Mouse (Mus musculus) CH12.LX (cell line): Measurements from ENCODE around the gene 6030408B16Rik. TPM values are rescaled to one million over a fixed set of nuclear protein-coding genes. Genes with fewer than 3 reads are reported as not detected.

ENCODE experiments used
- DNase-seq: peaks from one replicate; pipeline ENCODE4 v3.0.0-alpha.2; 2013; ENCODE audit errors: extremely low read depth
- H3K27ac ChIP-seq: 2 replicates; pipeline ENCODE4 v1.5.1; 2012; ENCODE audit warnings: low read depth, mild to moderate bottlenecking, control low read depth, moderate library complexity; ENCODE audit not compliant: insufficient read depth
- H3K27me3 ChIP-seq: replicated peaks from 2 replicates; pipeline ENCODE3; 2012; ENCODE audit warnings: inconsistent platforms
- H3K36me3 ChIP-seq, 2 experiments: replicated peaks in 1 of 2; 2 replicates each; pipeline versions ENCODE3 to v1.6.1; 2012; ENCODE audit warnings: inconsistent platforms in 1 of 2, low read length in 1 of 2, mild to moderate bottlenecking in 1 of 2, mixed read lengths in 1 of 2, moderate library complexity in 1 of 2; ENCODE audit not compliant: control insufficient read depth in 1 of 2, insufficient read depth in 1 of 2
- H3K4me1 ChIP-seq, 2 experiments: 2 replicates each; pipeline ENCODE4 v1.6.1; 2012; ENCODE audit warnings: inconsistent platforms in 1 of 2, moderate library complexity in 1 of 2; ENCODE audit not compliant: insufficient read depth in 2 of 2, control insufficient read depth in 1 of 2
- H3K4me2 ChIP-seq: 2 replicates; pipeline ENCODE4 v1.6.1; 2012; ENCODE audit warnings: low read depth, mild to moderate bottlenecking, control low read depth; ENCODE audit not compliant: poor library complexity, insufficient read depth, severe bottlenecking
- H3K4me3 ChIP-seq, 3 experiments: fragments of 150-350 bp in 1 of 3; sonication (generic) in 1 of 3; replicated peaks in 1 of 3; 2 replicates each; pipeline versions ENCODE3 to v1.5.1; 2011 to 2012; ENCODE audit warnings: low read depth in 2 of 3, low read length in 2 of 3, mild to moderate bottlenecking in 2 of 3, moderate library complexity in 2 of 3, control low read depth in 1 of 3, improper control_type of control experiment in 1 of 3, inconsistent platforms in 1 of 3, mixed read lengths in 1 of 3; ENCODE audit not compliant: poor library complexity in 1 of 3
- H3K79me2 ChIP-seq: replicated peaks from 2 replicates; pipeline ENCODE4 v1.6.1; 2012; ENCODE audit warnings: mild to moderate bottlenecking, moderate library complexity; ENCODE audit not compliant: control insufficient read depth, poor library complexity, insufficient read depth, severe bottlenecking; ENCODE audit errors: extremely low read depth
- H3K9ac ChIP-seq: 2 replicates; pipeline ENCODE4 v1.6.1; 2012; ENCODE audit warnings: low read depth, mild to moderate bottlenecking, control low read depth, moderate library complexity; ENCODE audit not compliant: insufficient read depth
- H3K9me3 ChIP-seq: replicated peaks from 2 replicates; pipeline ENCODE3; 2012; ENCODE audit warnings: low read length, inconsistent platforms, mixed read lengths
- BHLHE40 ChIP-seq: IDR thresholded peaks from 2 replicates; pipeline ENCODE4 v1.6.1; 2011; ENCODE audit warnings: mild to moderate bottlenecking, low read depth, low read length, improper control_type of control experiment
- CHD1 ChIP-seq: IDR thresholded peaks from 2 replicates; pipeline ENCODE4 v1.6.1; 2012; ENCODE audit warnings: low read depth, low read length, improper control_type of control experiment, inconsistent platforms
- CHD2 ChIP-seq: IDR thresholded peaks from 2 replicates; pipeline ENCODE4 v1.6.1; 2011; ENCODE audit warnings: low read length, improper control_type of control experiment
- E2F4 ChIP-seq: IDR thresholded peaks from 2 replicates; pipeline ENCODE4 v1.6.1; 2011; ENCODE audit warnings: low read depth, low read length, improper control_type of control experiment; ENCODE audit not compliant: insufficient replicate concordance
- GABPA ChIP-seq: IDR thresholded peaks from 2 replicates; pipeline ENCODE4 v1.6.1; 2012; ENCODE audit warnings: low read depth, low read length, improper control_type of control experiment, inconsistent platforms; ENCODE audit not compliant: insufficient replicate concordance
- IRF4 ChIP-seq: IDR thresholded peaks from 2 replicates; pipeline ENCODE4 v1.6.1; 2014; ENCODE audit warnings: low read depth, mild to moderate bottlenecking, inconsistent platforms, low read length, improper control_type of control experiment
- JUN ChIP-seq: IDR thresholded peaks from 2 replicates; pipeline ENCODE4 v1.6.1; 2011; ENCODE audit warnings: low read depth, mild to moderate bottlenecking, low read length, improper control_type of control experiment, moderate library complexity; ENCODE audit not compliant: insufficient read depth
- JUND ChIP-seq: conservative IDR thresholded peaks from 2 replicates; pipeline ENCODE4 v1.6.1; 2011; ENCODE audit warnings: low read depth, low read length, improper control_type of control experiment
- KAT2A ChIP-seq: IDR thresholded peaks from 2 replicates; pipeline ENCODE4 v1.6.1; 2012; ENCODE audit warnings: low read length, improper control_type of control experiment, inconsistent platforms; ENCODE audit not compliant: insufficient replicate concordance
- MAZ ChIP-seq: IDR thresholded peaks from 2 replicates; pipeline ENCODE4 v1.6.1; 2012; ENCODE audit warnings: low read depth, mild to moderate bottlenecking, inconsistent platforms, low read length, improper control_type of control experiment, moderate library complexity
- MEF2A ChIP-seq: IDR thresholded peaks from 2 replicates; pipeline ENCODE4 v1.6.1; 2014; ENCODE audit warnings: low read depth, mild to moderate bottlenecking, inconsistent platforms, low read length, improper control_type of control experiment, borderline replicate concordance
- MXI1 ChIP-seq: IDR thresholded peaks from 2 replicates; pipeline ENCODE4 v1.6.1; 2011; ENCODE audit warnings: mild to moderate bottlenecking, low read depth, low read length, improper control_type of control experiment
- NELFE ChIP-seq: IDR thresholded peaks from 2 replicates; pipeline ENCODE4 v1.6.1; 2011; ENCODE audit warnings: low read depth, low read length, improper control_type of control experiment
- PAX5 ChIP-seq: IDR thresholded peaks from 2 replicates; pipeline ENCODE4 v1.6.1; 2012; ENCODE audit warnings: low read length, inconsistent platforms, mixed read lengths
- POLR2A ChIP-seq: IDR thresholded peaks from 2 replicates; pipeline ENCODE4 v1.6.1; 2011; ENCODE audit warnings: low read depth, mild to moderate bottlenecking, improper control_type of control experiment, low read length
- RAD21 ChIP-seq: IDR thresholded peaks from 2 replicates; pipeline ENCODE4 v1.6.1; 2011; ENCODE audit warnings: low read depth, mild to moderate bottlenecking, low read length, improper control_type of control experiment, moderate library complexity
- RCOR1 ChIP-seq: conservative IDR thresholded peaks from 2 replicates; pipeline ENCODE4 v1.6.1; 2012; ENCODE audit warnings: low read depth, mild to moderate bottlenecking, inconsistent platforms, low read length, improper control_type of control experiment
- TBP ChIP-seq: conservative IDR thresholded peaks from 2 replicates; pipeline ENCODE4 v1.6.1; 2011; ENCODE audit warnings: low read depth, low read length, improper control_type of control experiment
- TCF12 ChIP-seq: IDR thresholded peaks from 2 replicates; pipeline ENCODE4 v1.6.1; 2014; ENCODE audit warnings: low read depth, mild to moderate bottlenecking, inconsistent platforms, low read length, improper control_type of control experiment
- UBTF ChIP-seq: IDR thresholded peaks from 2 replicates; pipeline ENCODE4 v1.6.1; 2012; ENCODE audit warnings: low read depth, mild to moderate bottlenecking, inconsistent platforms, low read length, improper control_type of control experiment, moderate library complexity
- USF1 ChIP-seq: IDR thresholded peaks from 2 replicates; pipeline ENCODE4 v1.6.1; 2014; ENCODE audit warnings: low read depth, mild to moderate bottlenecking, inconsistent platforms, low read length, improper control_type of control experiment
- ZNF384 ChIP-seq: IDR thresholded peaks from 2 replicates; pipeline ENCODE4 v1.6.1; 2012; ENCODE audit warnings: low read depth, low read length, improper control_type of control experiment, inconsistent platforms
- dilution Hi-C: fragments of 300-500 bp; cut with MboI; formaldehyde crosslinking; loops from 2 replicates; pipeline ENCODE4 v1.14.3; 2020; ENCODE audit warnings: low sequenced_read_pairs; ENCODE audit not compliant: extremely low pct_unique_long_range_greater_than_20kb, extremely low pct_ligation_motif_present
- in situ Hi-C: fragments of 300-500 bp; cut with MboI; formaldehyde crosslinking; loops from 3 replicates; pipeline ENCODE4 v1.14.3; 2019; ENCODE audit warnings: low sequenced_read_pairs, low pct_ligation_motif_present, low pct_unique_long_range_greater_than_20kb, mixed read lengths
- polyA plus RNA-seq: library from polyadenylated mRNA; unstranded; fragments of >175 nt; gene quantifications from 2 replicates; pipeline ENCODE4 v1.2.1, GENCODE M21; 2012; ENCODE audit warnings: low read depth; ENCODE audit not compliant: insufficient read length
- total RNA-seq, 2 experiments: library from RNA; depleted of rRNA; stranded (reverse); fragments of 300-350 nt in 1 of 2; fragments of >200 nt in 1 of 2; gene quantifications; 2 replicates each; pipeline ENCODE4 v1.2.3; 2012 to 2014

The 6030408B16Rik gene
- total and polyA plus RNA-seq, 3 experiments: 0.13 to 0.17 TPM; not detected in 1

DNA sequence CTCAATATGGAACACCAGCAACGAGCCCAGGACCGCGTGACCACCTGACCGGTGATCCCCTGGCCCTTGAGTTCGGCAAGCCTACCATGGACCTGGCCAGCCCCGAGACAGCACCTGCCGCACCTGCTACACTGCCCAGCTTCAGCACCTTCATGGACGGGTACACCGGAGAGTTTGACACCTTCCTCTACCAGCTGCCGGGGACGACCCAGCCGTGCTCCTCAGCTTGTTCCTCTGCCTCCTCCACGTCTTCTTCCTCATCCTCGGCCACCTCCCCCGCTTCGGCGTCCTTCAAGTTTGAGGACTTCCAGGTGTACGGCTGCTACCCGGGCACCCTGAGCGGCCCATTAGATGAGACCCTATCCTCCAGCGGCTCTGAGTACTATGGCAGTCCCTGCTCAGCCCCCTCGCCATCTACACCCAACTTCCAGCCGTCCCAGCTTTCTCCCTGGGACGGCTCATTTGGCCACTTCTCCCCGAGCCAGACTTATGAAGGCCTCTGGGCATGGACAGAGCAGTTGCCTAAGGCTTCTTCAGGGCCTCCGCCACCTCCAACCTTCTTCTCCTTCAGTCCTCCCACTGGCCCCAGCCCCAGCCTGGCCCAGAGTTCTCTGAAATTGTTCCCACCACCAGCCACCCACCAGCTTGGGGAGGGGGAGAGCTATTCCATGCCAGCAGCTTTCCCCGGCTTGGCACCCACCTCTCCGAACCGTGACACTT, 22.8 kb upstream of the 6030408B16Rik start:
- Histone ChIP-seq H3K27me3 (peaks cover 32% of the 10 kb centered on the region), H3K9me3 (no peaks in the 10 kb centered on the region), H3K9ac (no peak overlapping the region), H3K36me3 (peaks cover 0 to 22% of the 10 kb centered on the region in 2 experiments), H3K27ac (no peak overlapping the region), H3K4me2 (no peak overlapping the region), H3K4me1 (peaks cover 3 to 4% of the 10 kb centered on the region in 2 experiments; a peak in 2 of 4 replicates), H3K79me2 (no peaks in the 10 kb centered on the region), H3K4me3 (no peak overlapping the region)
- dilution Hi-C loops: no loop called here
- no peak for TF ChIP-seq GABPA
- no peak for TF ChIP-seq MAZ
- TF ChIP-seq MEF2A: no peak
- no peak for TF ChIP-seq TBP
- no peak for TF ChIP-seq E2F4
- no peak for TF ChIP-seq JUN
- TF ChIP-seq CHD1: no peak
- no peak for TF ChIP-seq TCF12
- TF ChIP-seq NELFE: no peak
- no peak for TF ChIP-seq CHD2
- no peak for DNase-seq
- in situ Hi-C loops: no loop called here

- in situ Hi-C loops: no loop called here
- dilution Hi-C loops: no loop called here
- no peaks in the 10 kb centered on the region for H3K79me2 ChIP-seq
- H3K4me3 ChIP-seq: no peak overlapping the region
- H3K27ac ChIP-seq: no peak overlapping the region
- H3K9me3 ChIP-seq: no peaks in the 10 kb centered on the region
- no peak overlapping the region for H3K9ac ChIP-seq
- no peak for TF ChIP-seq MEF2A
- DNase-seq: no peak
- peaks cover 0 to 22% of the 10 kb centered on the region in 2 experiments for H3K36me3 ChIP-seq
- no peak overlapping the region for H3K4me2 ChIP-seq
- peaks cover under 1 to 4% of the 10 kb centered on the region in 2 experiments; a peak in 2 of 4 replicates for H3K4me1 ChIP-seq
- peaks cover 26% of the 10 kb centered on the region for H3K27me3 ChIP-seq
These were observed 21.9 kb upstream of the 6030408B16Rik start for GRCm38 (mm10) chr15:101271107-101271506.

- dilution Hi-C loops (no loop called here), in situ Hi-C loops (no loop called here)
- Histone ChIP-seq H3K27me3 (peaks cover 27% of the 10 kb centered on the region), H3K79me2 (no peaks in the 10 kb centered on the region), H3K27ac (no peak overlapping the region), H3K4me2 (no peak overlapping the region), H3K9me3 (no peaks in the 10 kb centered on the region), H3K4me3 (no peak overlapping the region), H3K36me3 (peaks cover 0 to 22% of the 10 kb centered on the region in 2 experiments), H3K9ac (no peak overlapping the region), H3K4me1 (peaks cover 0 to 4% of the 10 kb centered on the region in 2 experiments; a peak in 1 of 4 replicates)
- no peak for DNase-seq
- TF ChIP-seq RCOR1 (no peak), UBTF (no peak), KAT2A (no peak), JUND (no peak), TCF12 (no peak), PAX5 (no peak), POLR2A (no peak), BHLHE40 (no peak), MXI1 (no peak), RAD21 (no peak), ZNF384 (no peak), MAZ (no peak), USF1 (no peak), IRF4 (no peak)
These were observed 21.5 kb upstream of the 6030408B16Rik start for GRCm38 (mm10) chr15:101271513-101271912.
